Mouse (Mus musculus): ENCODE data around the gene Gm5901. TPM values are rescaled to one million over a fixed set of nuclear protein-coding genes. Genes with fewer than 3 reads are reported as not detected.

The Gm5901 gene
- polyA plus RNA-seq, 1 experiment from 2014 or later: not detected

GRCm38 (mm10) chr7:105367930-105368329 is 6.9 kb upstream of the Gm5901 start, which contains the start of gene Olfr692:
Olfr692 (plus strand) TSS chr7:105368230.
- DNase-seq (ENCODE audit: low spot score) (no peak), ATAC-seq (ENCODE audit: low FRiP score) (no peak)
- Histone ChIP-seq H3K9ac (ENCODE audit: low read depth, low read length) (no peak within 1 kb of the TSS), H3K36me3 (ENCODE audit: control insufficient read depth, insufficient read depth, low read length) (no peaks in the 10 kb centered on the region), H3K4me1 (replicated peaks; ENCODE audit: control insufficient read depth, insufficient read depth, low read length) (no peaks in the 10 kb centered on the region), H3K27me3 (ENCODE audit: control insufficient read depth, insufficient read depth, low read length) (no peaks in the 10 kb centered on the region), H3K4me3 (ENCODE audit: low read depth, low read length) (no peak within 1 kb of the TSS), H3K9me3 (ENCODE audit: control insufficient read depth, low read length) (no peaks in the 10 kb centered on the region), H3K4me2 (replicated peaks; ENCODE audit: low read depth, low read length) (no peak within 1 kb of the TSS), H3K27ac (ENCODE audit: low read depth, low read length) (no peak within 1 kb of the TSS)
- 90% methylated on average over 1 of the region's 1 CpGs for WGBS

GRCm38 (mm10) chr7:105368521-105368920 is 6.3 kb upstream of the Gm5901 start:
- Histone ChIP-seq H3K9ac (ENCODE audit: low read depth, low read length) (no peak overlapping the region), H3K9me3 (ENCODE audit: control insufficient read depth, low read length) (no peaks in the 10 kb centered on the region), H3K27me3 (ENCODE audit: control insufficient read depth, insufficient read depth, low read length) (no peaks in the 10 kb centered on the region), H3K36me3 (ENCODE audit: control insufficient read depth, insufficient read depth, low read length) (no peaks in the 10 kb centered on the region), H3K27ac (ENCODE audit: low read depth, low read length) (no peak overlapping the region), H3K4me3 (ENCODE audit: low read depth, low read length) (no peak overlapping the region), H3K4me2 (replicated peaks; ENCODE audit: low read depth, low read length) (no peak overlapping the region), H3K4me1 (replicated peaks; ENCODE audit: control insufficient read depth, insufficient read depth, low read length) (no peaks in the 10 kb centered on the region)
- DNase-seq (ENCODE audit: low spot score) (no peak), ATAC-seq (ENCODE audit: low FRiP score) (no peak)
- 98% methylated on average over 4 of the region's 4 CpGs for WGBS

GRCm38 (mm10) chr7:105372912-105373311 is 1.9 kb upstream of the Gm5901 start:
- H3K4me1 ChIP-seq (replicated peaks; ENCODE audit: control insufficient read depth, insufficient read depth, low read length): no peaks in the 10 kb centered on the region
- DNase-seq (ENCODE audit: low spot score) (no peak), ATAC-seq (ENCODE audit: low FRiP score) (no peak)
- no peak overlapping the region for H3K9ac ChIP-seq (ENCODE audit: low read depth, low read length)
- H3K27ac ChIP-seq (ENCODE audit: low read depth, low read length): no peak overlapping the region
- H3K4me2 ChIP-seq (replicated peaks; ENCODE audit: low read depth, low read length): no peak overlapping the region
- no peaks in the 10 kb centered on the region for H3K27me3 ChIP-seq (ENCODE audit: control insufficient read depth, insufficient read depth, low read length)
- 96% methylated on average over 1 of the region's 1 CpGs for WGBS
- H3K36me3 ChIP-seq (ENCODE audit: control insufficient read depth, insufficient read depth, low read length): no peaks in the 10 kb centered on the region
- no peaks in the 10 kb centered on the region for H3K9me3 ChIP-seq (ENCODE audit: control insufficient read depth, low read length)
- H3K4me3 ChIP-seq (ENCODE audit: low read depth, low read length): no peak overlapping the region

GRCm38 (mm10) chr7:105373509-105373908 is 1.3 kb upstream of the Gm5901 start:
- H3K27ac ChIP-seq (ENCODE audit: low read depth, low read length): no peak overlapping the region
- no peaks in the 10 kb centered on the region for H3K36me3 ChIP-seq (ENCODE audit: control insufficient read depth, insufficient read depth, low read length)
- no peaks in the 10 kb centered on the region for H3K27me3 ChIP-seq (ENCODE audit: control insufficient read depth, insufficient read depth, low read length)
- no peak overlapping the region for H3K4me3 ChIP-seq (ENCODE audit: low read depth, low read length)
- no peak for ATAC-seq (ENCODE audit: low FRiP score)
- H3K4me2 ChIP-seq (replicated peaks; ENCODE audit: low read depth, low read length): no peak overlapping the region
- H3K4me1 ChIP-seq (replicated peaks; ENCODE audit: control insufficient read depth, insufficient read depth, low read length): no peaks in the 10 kb centered on the region
- H3K9ac ChIP-seq (ENCODE audit: low read depth, low read length): no peak overlapping the region
- DNase-seq (ENCODE audit: low spot score): no peak
- H3K9me3 ChIP-seq (ENCODE audit: control insufficient read depth, low read length): no peaks in the 10 kb centered on the region
- 94% methylated on average over 4 of the region's 4 CpGs for WGBS

- Histone ChIP-seq H3K4me2 (replicated peaks; ENCODE audit: low read depth, low read length) (no peak overlapping the region), H3K27me3 (ENCODE audit: control insufficient read depth, insufficient read depth, low read length) (no peaks in the 10 kb centered on the region), H3K36me3 (ENCODE audit: control insufficient read depth, insufficient read depth, low read length) (no peaks in the 10 kb centered on the region), H3K9ac (ENCODE audit: low read depth, low read length) (no peak overlapping the region), H3K27ac (ENCODE audit: low read depth, low read length) (no peak overlapping the region), H3K9me3 (ENCODE audit: control insufficient read depth, low read length) (no peaks in the 10 kb centered on the region), H3K4me3 (ENCODE audit: low read depth, low read length) (no peak overlapping the region), H3K4me1 (replicated peaks; ENCODE audit: control insufficient read depth, insufficient read depth, low read length) (no peaks in the 10 kb centered on the region)
- DNase-seq (ENCODE audit: low spot score): no peak
- 97% methylated on average over 3 of the region's 3 CpGs for WGBS
- no peak for ATAC-seq (ENCODE audit: low FRiP score)
Measured at GRCm38 (mm10) chr7:105373976-105374375, 862 bp upstream of the Gm5901 start.

GRCm38 (mm10) chr7:105380329-105380728 is 5.5 kb downstream of the Gm5901 start:
- H3K27me3 ChIP-seq (ENCODE audit: control insufficient read depth, insufficient read depth, low read length): no peaks in the 10 kb centered on the region
- WGBS: 91% methylated on average over 3 of the region's 3 CpGs
- peaks cover 13% of the 10 kb centered on the region; the same call in 1 of the 2 replicates for H3K36me3 ChIP-seq (ENCODE audit: control insufficient read depth, insufficient read depth, low read length)
- ATAC-seq (ENCODE audit: low FRiP score) (no peak), DNase-seq (ENCODE audit: low spot score) (no peak)
- H3K9me3 ChIP-seq (ENCODE audit: control insufficient read depth, low read length): no peaks in the 10 kb centered on the region
- no peak overlapping the region for H3K4me2 ChIP-seq (replicated peaks; ENCODE audit: low read depth, low read length)
- no peaks in the 10 kb centered on the region for H3K4me1 ChIP-seq (replicated peaks; ENCODE audit: control insufficient read depth, insufficient read depth, low read length)
- H3K27ac ChIP-seq (ENCODE audit: low read depth, low read length): no peak overlapping the region
- H3K4me3 ChIP-seq (ENCODE audit: low read depth, low read length): no peak overlapping the region
- no peak overlapping the region for H3K9ac ChIP-seq (ENCODE audit: low read depth, low read length)

- Histone ChIP-seq H3K9me3 (ENCODE audit: control insufficient read depth, low read length) (no peaks in the 10 kb centered on the region), H3K4me2 (replicated peaks; ENCODE audit: low read depth, low read length) (no peak overlapping the region), H3K27me3 (ENCODE audit: control insufficient read depth, insufficient read depth, low read length) (no peaks in the 10 kb centered on the region), H3K4me1 (replicated peaks; ENCODE audit: control insufficient read depth, insufficient read depth, low read length) (no peaks in the 10 kb centered on the region), H3K36me3 (ENCODE audit: control insufficient read depth, insufficient read depth, low read length) (peaks cover 10% of the 10 kb centered on the region; the same call in 1 of the 2 replicates), H3K4me3 (ENCODE audit: low read depth, low read length) (no peak overlapping the region), H3K27ac (ENCODE audit: low read depth, low read length) (no peak overlapping the region), H3K9ac (ENCODE audit: low read depth, low read length) (no peak overlapping the region)
- 98% methylated on average over 2 of the region's 2 CpGs for WGBS
- ATAC-seq (ENCODE audit: low FRiP score) (no peak), DNase-seq (ENCODE audit: low spot score) (no peak)
Measured at GRCm38 (mm10) chr7:105387696-105388095, 12.9 kb downstream of the Gm5901 start.

GRCm38 (mm10) chr7:105390236-105390635 is 15.4 kb downstream of the Gm5901 start:
- Histone ChIP-seq H3K36me3 (ENCODE audit: control insufficient read depth, insufficient read depth, low read length) (0 out of 2 replicates have a peak, but pooled peaks cover 2% of the 10 kb centered on the region), H3K4me2 (replicated peaks; ENCODE audit: low read depth, low read length) (no peak overlapping the region), H3K9ac (ENCODE audit: low read depth, low read length) (no peak overlapping the region), H3K4me1 (replicated peaks; ENCODE audit: control insufficient read depth, insufficient read depth, low read length) (no peaks in the 10 kb centered on the region), H3K27me3 (ENCODE audit: control insufficient read depth, insufficient read depth, low read length) (no peaks in the 10 kb centered on the region), H3K4me3 (ENCODE audit: low read depth, low read length) (no peak overlapping the region), H3K9me3 (ENCODE audit: control insufficient read depth, low read length) (no peaks in the 10 kb centered on the region), H3K27ac (ENCODE audit: low read depth, low read length) (no peak overlapping the region)
- no peak for DNase-seq (ENCODE audit: low spot score)
- WGBS: 92% methylated on average over 2 of the region's 2 CpGs
- no peak for ATAC-seq (ENCODE audit: low FRiP score)

- no peak overlapping the region for H3K4me2 ChIP-seq (replicated peaks; ENCODE audit: low read depth, low read length)
- DNase-seq (ENCODE audit: low spot score): no peak
- no peak overlapping the region for H3K27ac ChIP-seq (ENCODE audit: low read depth, low read length)
- H3K4me3 ChIP-seq (ENCODE audit: low read depth, low read length): no peak overlapping the region
- H3K9me3 ChIP-seq (ENCODE audit: control insufficient read depth, low read length): no peaks in the 10 kb centered on the region
- no peaks in the 10 kb centered on the region for H3K36me3 ChIP-seq (ENCODE audit: control insufficient read depth, insufficient read depth, low read length)
- no peak for ATAC-seq (ENCODE audit: low FRiP score)
- no peak overlapping the region for H3K9ac ChIP-seq (ENCODE audit: low read depth, low read length)
- 0 out of 2 replicates have a peak, but pooled peaks cover 2% of the 10 kb centered on the region for H3K4me1 ChIP-seq (replicated peaks; ENCODE audit: control insufficient read depth, insufficient read depth, low read length)
- H3K27me3 ChIP-seq (ENCODE audit: control insufficient read depth, insufficient read depth, low read length): no peaks in the 10 kb centered on the region
- WGBS: 93% methylated on average over 1 of the region's 1 CpGs
Measured at GRCm38 (mm10) chr7:105394606-105395005, 19.8 kb downstream of the Gm5901 start.

Data from hindbrain, embryonic 11.5 days (tissue).